Mouse (Mus musculus) E14TG2a.4 (cell line): Measurements from ENCODE around the gene Fat3.

ENCODE experiments used
- CTCF ChIP-seq: conservative IDR thresholded peaks from 2 replicates; pipeline ENCODE4 v1.5.1; 2014; ENCODE audit warnings: low read length
- NANOG ChIP-seq: IDR thresholded peaks from 2 replicates; pipeline ENCODE4 v1.6.1; 2014; ENCODE audit warnings: borderline replicate concordance, low read length, mixed read lengths
- POU5F1 ChIP-seq: IDR thresholded peaks from 2 replicates; pipeline ENCODE4 v1.6.1; 2014; ENCODE audit warnings: low read length, borderline replicate concordance

GRCm38 (mm10) chr9:16216235-16216634 is 284.9 kb downstream of the Fat3 start:
- TF ChIP-seq CTCF (no peak), NANOG (no peak), POU5F1 (no peak)
